Mouse (Mus musculus): ENCODE data around the gene Acp4.
A peak's percentile ranks its signal among the peaks of the same experiment; 100 is the strongest.
"Not testable (repeated sequence)": the region's sequence is repeated elsewhere in the genome, so short reads cannot be mapped to it uniquely, and the experiment has no call there.

The Acp4 gene

GRCm38 (mm10) chr7:44262791-44263643 lies 5.8 kb upstream of the Acp4 start:
- DNase-seq = peak; percentile 98 to 99

DNA sequence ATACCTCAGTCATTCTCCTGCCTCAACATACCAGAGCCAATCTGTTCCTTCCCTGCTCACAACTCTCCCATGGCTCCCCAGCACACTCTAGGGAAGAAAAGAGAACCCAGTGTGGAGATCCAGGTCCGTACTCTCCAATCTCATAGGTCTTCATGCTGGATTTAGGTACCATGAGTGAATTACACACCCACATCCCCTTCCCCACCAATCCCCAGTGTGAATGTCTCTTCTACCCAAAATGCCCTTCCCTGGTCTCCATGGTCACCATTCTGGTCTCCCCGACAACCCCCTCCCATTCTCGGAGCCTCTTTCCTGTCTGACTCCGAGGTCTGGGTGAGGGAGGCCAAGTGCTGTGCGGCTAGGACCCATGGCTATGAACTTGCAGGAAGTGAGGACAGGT lies 4.0 kb upstream of the Acp4 start, which contains the start of gene Gm15517:
Gene Gm15517, plus strand, starts transcription at position 301 of the 400 bp plus-strand sequence.
- DNase-seq = no peak

- no peak for DNase-seq
Measured at GRCm38 (mm10) chr7:44260410-44260809, 3.2 kb upstream of the Acp4 start.

DNA sequence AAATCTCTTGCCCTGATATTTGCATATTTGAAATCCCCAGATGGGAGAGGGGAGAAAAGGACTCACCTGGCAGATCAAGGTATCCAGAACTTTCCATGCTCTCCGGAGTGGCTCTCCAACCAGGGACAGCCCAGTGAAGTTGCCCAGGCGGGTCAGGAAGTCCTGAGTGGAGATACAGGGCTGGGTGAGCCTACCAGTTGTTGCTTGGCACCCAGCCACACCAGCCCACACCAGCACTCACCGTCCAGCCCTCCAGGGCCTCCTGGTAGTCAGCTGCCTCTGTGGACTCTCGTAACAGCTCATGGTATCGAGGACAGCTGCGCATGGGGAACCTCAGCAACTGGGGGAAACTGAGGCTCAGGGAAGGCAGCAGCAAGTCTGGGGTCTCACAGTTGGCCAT lies 2.2 kb downstream of the Acp4 start:
- DNase-seq = no peak

DNA sequence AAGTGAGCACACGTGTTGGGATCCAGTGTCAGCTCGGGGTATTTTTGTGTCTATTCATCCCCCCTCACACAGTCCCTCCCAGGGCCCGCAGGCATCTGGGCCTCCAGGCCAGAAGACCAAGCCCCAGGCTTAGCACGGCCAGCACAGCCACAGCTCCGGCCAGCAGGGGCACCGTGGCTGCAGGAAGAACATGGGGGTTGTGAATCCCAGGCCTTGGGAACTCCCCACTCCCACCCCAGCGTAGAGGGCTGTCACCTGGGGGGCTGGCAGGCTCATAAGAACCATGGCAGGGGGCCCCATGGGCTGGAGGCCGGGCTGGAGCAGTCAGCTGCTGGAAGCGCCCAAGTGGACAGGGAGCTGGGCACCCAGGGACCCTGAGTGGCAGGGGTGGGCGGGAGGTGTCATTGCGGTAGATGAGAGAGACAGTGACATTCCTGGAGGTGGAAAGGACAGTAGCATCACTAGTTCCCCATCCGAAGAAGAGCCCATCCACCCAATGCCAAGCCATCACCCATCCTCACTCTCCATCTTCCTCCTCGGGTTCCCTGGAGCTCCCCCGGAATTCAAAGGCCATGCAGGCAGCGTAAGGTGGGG lies 4.1 kb downstream of the Acp4 start:
- DNase-seq = peak in 1 of 2 experiments; percentile 26

- peak in 1 of 2 experiments; percentile 26 for DNase-seq
Measured at GRCm38 (mm10) chr7:44250732-44251275, 6.4 kb downstream of the Acp4 start.

- DNase-seq = no peak
Measured at GRCm38 (mm10) chr7:44249248-44249647, 7.9 kb downstream of the Acp4 start.

DNA sequence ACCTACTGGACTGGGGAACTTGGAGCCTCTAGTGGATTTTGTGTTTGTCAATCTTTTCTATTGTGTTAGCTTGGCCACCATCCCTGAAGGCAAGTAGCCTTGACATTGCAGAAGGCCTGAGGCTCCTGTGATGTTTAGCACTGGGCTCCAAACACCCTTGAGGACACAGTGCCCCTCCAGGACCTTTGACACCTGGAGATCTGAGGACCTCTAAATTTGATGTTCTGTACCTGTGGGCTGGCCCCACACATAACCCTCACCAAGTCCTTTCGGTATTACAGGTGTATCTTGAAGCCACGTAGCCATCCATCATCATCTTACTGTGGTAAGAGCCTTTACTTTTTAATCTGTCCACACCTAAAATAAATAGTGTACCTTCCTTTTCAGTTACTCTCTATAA lies 9.2 kb downstream of the Acp4 start:
- no peak for DNase-seq

DNA sequence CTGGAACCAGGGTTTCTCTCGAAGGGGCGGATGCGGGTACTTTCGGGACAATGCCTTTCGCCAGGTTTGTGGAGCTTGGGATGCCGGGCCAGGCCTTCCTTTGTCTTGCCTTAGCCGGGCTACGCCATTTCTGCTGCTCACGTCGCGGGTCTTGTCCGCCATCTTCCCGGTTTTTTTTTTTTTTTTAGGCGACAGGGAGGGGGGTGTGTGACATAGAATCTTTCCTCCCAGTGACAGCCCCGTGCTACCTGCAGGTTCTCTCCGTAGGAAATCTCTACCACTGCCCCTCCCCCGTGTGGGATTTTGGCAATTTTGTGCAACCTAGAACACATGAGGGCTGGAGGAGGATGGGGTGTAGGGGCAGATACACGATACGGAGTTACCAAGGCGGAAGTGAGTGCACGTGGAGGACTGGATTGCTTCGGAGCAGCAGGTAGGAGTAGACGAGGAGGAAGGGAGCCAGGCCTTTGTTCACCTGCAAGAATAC lies 10.2 kb downstream of the Acp4 start:
- DNase-seq = peak in 1 of 2 experiments; percentile 72

DNA sequence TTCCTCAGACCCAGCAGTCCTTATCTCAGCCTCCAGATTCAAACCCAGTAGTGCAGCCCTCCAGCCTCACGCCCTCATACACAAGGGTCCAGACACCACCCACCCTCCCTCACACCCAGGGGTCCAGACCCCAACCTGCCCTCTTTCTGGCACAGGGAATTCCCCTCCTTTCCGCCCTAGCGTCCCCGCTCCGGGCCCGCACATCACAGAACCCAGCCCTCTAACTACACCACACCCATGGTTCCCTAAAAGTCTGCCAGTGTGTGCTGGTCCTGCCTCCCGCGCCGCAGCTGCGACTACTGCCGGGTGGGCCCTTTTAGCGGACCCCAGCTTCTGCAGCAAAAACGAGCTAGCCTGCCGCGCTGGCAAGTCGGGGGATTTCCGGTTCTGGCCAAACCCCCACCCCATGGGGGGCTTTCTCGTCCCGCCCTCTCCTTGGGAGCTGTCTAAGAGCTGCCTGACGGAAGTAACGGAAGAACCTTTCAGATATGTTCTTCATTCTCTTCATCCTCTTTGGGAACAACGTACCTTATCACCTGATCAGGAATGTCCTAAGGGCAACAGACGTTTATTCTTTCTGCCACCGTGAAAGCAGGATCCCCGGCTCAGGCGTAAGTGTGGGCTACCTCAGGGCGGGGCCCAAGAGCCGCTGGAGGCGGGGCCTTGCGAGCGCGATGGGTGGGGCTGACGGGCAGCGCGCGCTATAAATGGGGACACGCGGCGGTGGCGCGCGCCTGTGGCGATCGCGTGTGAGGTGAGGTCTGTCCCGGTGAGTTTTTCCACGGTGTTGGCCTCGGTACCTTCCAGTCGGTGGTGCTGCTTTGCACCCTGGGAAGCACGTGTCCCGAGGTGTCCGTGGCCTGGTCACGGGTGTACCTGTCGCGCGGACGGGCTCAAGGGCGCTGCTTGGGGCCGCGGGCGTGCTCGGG lies 10.9 kb downstream of the Acp4 start, which contains the start of the genes 1700028J19Rik and 2410002F23Rik:
Gene 1700028J19Rik, minus strand, starts transcription at position 641 of the 929 bp plus-strand sequence.
Gene 2410002F23Rik, plus strand, starts transcription at position 668 of the 929 bp plus-strand sequence.
- DNase-seq = peak; percentile 98

- no peak for DNase-seq
Measured at GRCm38 (mm10) chr7:44244080-44244479, 13.1 kb downstream of the Acp4 start.

DNA sequence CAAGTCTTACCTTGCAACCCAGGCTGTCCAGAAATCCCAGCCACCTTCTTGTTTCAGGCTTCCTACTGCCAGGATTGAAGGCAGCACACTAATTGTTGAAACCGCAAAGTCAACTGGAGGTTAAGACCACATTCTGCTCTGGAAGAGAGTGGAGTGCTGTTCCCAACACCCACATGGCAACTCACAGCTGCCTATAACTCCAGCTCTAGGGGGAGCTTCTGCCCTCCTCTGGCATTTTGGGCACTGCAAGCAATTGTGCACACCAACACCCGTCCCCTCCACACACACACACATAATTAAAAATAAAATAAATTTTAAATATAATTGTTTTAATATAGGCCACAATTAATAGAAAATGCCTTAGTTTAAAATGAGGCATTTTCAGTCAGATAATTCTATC lies 16.0 kb downstream of the Acp4 start:
- DNase-seq = no peak

DNA sequence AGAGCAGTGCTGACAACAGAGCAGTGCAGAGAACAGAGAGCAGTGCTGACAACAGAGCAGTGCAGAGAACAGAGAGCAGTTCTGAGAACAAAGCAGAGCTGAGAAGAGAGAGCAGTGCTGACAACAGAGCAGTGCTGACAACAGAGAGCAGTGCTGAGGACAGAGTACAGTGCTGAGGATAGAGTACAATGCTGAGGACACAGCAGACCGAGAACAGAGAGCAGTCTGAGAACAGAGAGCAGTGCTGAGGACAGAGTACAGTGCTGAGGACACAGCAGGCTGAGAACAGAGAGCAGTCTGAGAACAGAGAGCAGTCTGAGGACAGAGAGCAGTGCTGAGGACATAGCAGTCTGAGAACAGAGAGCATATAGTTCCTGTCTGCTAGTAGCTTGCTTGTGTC lies 16.5 kb downstream of the Acp4 start:
- no peak for DNase-seq

GRCm38 (mm10) chr7:44239913-44240312 lies 17.3 kb downstream of the Acp4 start:
- DNase-seq = no peak

DNA sequence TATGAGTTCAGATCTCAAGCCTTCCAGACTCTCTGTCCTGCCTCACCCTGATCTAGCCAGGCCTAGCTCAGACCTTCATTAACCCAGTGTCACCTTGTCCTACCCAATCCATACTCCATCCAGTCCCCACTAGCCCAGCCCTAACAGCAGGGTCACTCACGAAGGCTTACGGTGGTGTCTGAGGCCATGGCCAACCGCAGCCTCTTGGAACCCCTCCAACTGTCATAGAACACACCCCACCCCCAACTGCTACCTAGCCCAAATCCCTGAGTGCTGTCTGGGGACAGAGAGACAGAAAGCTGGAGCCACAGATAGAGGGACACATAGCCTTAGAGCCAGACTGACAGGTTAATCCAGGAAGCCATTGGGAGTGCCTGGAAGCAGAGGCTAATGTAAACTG lies 21.3 kb downstream of the Acp4 start, which contains the start of gene Gm36864:
Gene Gm36864, plus strand, starts transcription at position 269 of the 400 bp plus-strand sequence.
- DNase-seq = no peak

DNA sequence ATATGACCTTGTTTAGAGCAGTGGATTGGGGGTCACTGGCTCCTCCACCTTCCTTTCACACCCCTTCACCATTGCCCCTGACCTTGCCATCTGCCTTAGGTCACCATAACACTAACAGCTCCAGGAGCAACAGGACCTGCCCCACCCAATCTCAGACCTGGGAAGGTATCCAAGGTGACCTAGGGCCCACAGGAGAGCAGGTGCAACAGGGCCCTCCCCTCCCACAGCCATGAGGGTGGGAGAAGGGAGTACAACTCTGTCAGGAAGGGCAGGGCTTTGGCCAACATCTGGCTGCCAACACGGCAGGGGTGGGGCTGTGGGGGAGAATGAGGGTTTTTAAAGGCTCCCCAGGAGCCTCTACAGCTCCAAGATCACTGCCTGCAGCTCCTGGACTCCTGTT lies 32.1 kb downstream of the Acp4 start, which contains the start of gene Klk1:
Gene Klk1, plus strand, starts transcription at position 285 of the 400 bp plus-strand sequence.
- DNase-seq = no peak

GRCm38 (mm10) chr7:44222335-44222734 lies 34.8 kb downstream of the Acp4 start:
- not testable (repeated sequence) for DNase-seq

DNA sequence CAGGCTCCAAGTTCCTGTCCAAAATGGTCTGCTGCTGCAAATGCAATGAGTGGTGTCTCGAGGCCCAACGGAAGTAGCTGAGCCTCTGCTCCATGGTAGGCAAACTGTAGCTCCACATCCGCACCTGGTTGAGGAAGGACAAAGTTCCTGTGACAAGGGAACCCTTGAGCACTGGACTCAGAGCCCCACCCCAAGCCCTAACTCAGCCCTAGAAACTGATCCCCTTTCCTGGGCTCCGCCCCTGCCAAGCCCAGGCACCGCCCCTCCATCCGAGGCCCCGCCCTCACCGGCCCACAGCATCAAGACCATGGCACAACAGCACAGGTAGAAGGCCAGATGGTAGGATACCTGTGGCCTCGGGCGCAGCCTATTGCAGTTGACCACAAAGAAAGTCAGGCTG lies 35.6 kb downstream of the Acp4 start:
- DNase-seq = not testable (repeated sequence)

GRCm38 (mm10) chr7:44215645-44216044 lies 41.5 kb downstream of the Acp4 start, which contains the start of gene Klk1b5:
Gene Klk1b5, plus strand, starts transcription at chr7:44215945.
- no peak for DNase-seq

- no peak for DNase-seq
Measured at GRCm38 (mm10) chr7:44208307-44208706, 48.9 kb downstream of the Acp4 start.

DNA sequence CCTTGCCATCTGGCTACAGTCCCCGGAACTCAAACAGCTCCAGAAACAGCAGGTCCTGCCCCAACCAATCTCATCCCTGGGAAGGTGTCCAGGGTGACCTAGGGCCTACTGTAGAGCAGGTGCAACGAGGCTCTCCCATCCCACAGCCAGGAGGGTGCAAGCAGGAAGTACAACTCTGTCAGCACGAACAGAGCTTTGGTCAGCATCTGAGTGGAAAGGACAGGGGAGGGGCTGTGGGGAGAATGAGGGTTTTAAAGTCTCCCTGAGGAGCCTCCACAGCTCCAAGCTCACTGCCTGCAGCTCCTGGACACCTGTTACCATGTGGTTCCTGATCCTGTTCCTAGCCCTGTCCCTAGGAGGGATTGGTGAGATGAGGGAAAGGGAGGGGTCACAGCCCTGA lies 50.0 kb downstream of the Acp4 start, which contains the start of gene Klk1b4:
Gene Klk1b4, plus strand, starts transcription at position 301 of the 400 bp plus-strand sequence.
- DNase-seq = not testable (repeated sequence)
